ENCODE assay signal across 15 mouse cellular contexts in genomic region chr10:84659281-84659680, GRCm38 (mm10).
"Had no signal": no experiment of that assay in that cellular context is flagged by ENCODE, and none has a peak within 500 bp of the region (broad histone marks: within the 10 kb centered on the region; RNA-seq: fewer than 3 reads in every experiment).

No protein-coding gene starts in this region.

- H3K27me3 ChIP-seq: liver, embryonic 15.5 days; lung, embryonic 15.5 days; megakaryocyte, embryonic 14.5 days; neural tube, embryonic 12.5 days had no signal

- H3K9ac ChIP-seq: liver, embryonic 15.5 days; liver, postnatal 0 days; lung, embryonic 15.5 days; midbrain, embryonic 12.5 days; neural tube, embryonic 12.5 days had no signal

- H3K4me1 ChIP-seq: liver, embryonic 15.5 days had no signal

- DNase-seq: liver, postnatal 0 days; lung, adult 2 months; lung, postnatal 14 days; lung, postnatal 36 days; right cerebral cortex, postnatal 14 days; thymus, adult 2 months; thymus, postnatal 25 days; thymus, postnatal 4 days had no signal

- H3K36me3 ChIP-seq: lung, embryonic 15.5 days had no signal

- H3K4me3 ChIP-seq: liver, embryonic 15.5 days; lung, embryonic 15.5 days; megakaryocyte, embryonic 14.5 days; midbrain, embryonic 12.5 days; neural tube, embryonic 12.5 days had no signal

- ATAC-seq: liver, postnatal 0 days; lung, postnatal 0 days had no signal

- H3K9me3 ChIP-seq: liver, embryonic 15.5 days; lung, embryonic 15.5 days; midbrain, embryonic 12.5 days; neural tube, embryonic 12.5 days had no signal

- H3K4me2 ChIP-seq: liver, embryonic 15.5 days; lung, embryonic 15.5 days; midbrain, embryonic 12.5 days; neural tube, embryonic 12.5 days had no signal

- H3K27ac ChIP-seq: liver, embryonic 15.5 days; macrophage; neural tube, embryonic 12.5 days had no signal
